Comparison of ENCODE assay signal across 14 mouse cellular contexts in the genomic region with DNA sequence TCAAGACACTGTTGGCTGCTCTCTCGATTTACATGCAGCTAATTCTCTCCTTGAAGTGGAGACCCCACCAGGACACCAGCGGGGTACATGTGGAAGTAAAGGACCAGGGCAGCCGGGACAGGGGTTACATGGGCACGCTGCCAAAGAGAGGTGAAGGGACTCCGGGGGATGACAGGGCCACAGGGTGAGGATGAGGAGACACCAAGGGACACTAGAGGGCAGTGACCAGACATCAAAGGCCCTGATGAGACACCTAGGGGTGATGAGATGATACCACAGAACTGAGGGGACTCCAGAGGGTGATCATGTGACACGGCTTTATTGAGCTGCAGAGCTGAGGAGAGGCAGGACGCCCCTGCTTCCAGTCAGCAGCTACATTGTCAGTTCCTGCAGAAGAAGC. TPM values are rescaled to one million over a fixed set of nuclear protein-coding genes. Genes with fewer than 3 reads are reported as not detected.
DNase-seq lines count a peak whose midpoint lies in the region; ATAC-seq lines count a peak whose summit lies in the region.
"Had no signal": no experiment of that assay in that cellular context is flagged by ENCODE, and none has a peak within 500 bp of the region (broad histone marks: within the 10 kb centered on the region; RNA-seq: fewer than 3 reads in every experiment).

No protein-coding gene starts in this region.

- WGBS in hindbrain, embryonic 11.5 days, result 83% methylated on average over 7 of the region's 7 CpGs
- 83% methylated on average over 7 of the region's 7 CpGs for WGBS in hindbrain, embryonic 10.5 days
- 71% methylated on average over 7 of the region's 7 CpGs for WGBS in liver, embryonic 15.5 days (ENCODE audit: insufficient replicate concordance)

- H3K36me3 ChIP-seq in hindbrain, embryonic 11.5 days (ENCODE audit: control insufficient read depth, insufficient read depth, low read length), result peaks cover 4% of the 10 kb centered on the region
- H3K36me3 ChIP-seq in hindbrain, embryonic 10.5 days, result peaks cover 83% of the 10 kb centered on the region
- H3K36me3 ChIP-seq in liver, embryonic 15.5 days (replicated peaks), result peaks cover 59% of the 10 kb centered on the region

- H3K27me3 ChIP-seq in hindbrain, embryonic 11.5 days (ENCODE audit: control insufficient read depth, insufficient read depth, low read length), result no peaks in the 10 kb centered on the region
- no peaks in the 10 kb centered on the region for H3K27me3 ChIP-seq in hindbrain, embryonic 10.5 days (ENCODE audit: insufficient read depth, poor library complexity, severe bottlenecking)
- H3K27me3 ChIP-seq in liver, embryonic 15.5 days, result peaks cover 7% of the 10 kb centered on the region
- H3K27me3 ChIP-seq: forebrain, embryonic 13.5 days had no signal

- H3K27ac ChIP-seq in hindbrain, embryonic 11.5 days (ENCODE audit: low read depth, low read length), result no peak overlapping the region
- H3K27ac ChIP-seq in hindbrain, embryonic 10.5 days, result no peak overlapping the region; the same call in 1 of the 2 replicates
- peak overlapping the region; percentile 88 for H3K27ac ChIP-seq in liver, embryonic 15.5 days (replicated peaks)
- H3K27ac ChIP-seq: forebrain, embryonic 13.5 days had no signal

- ATAC-seq in hindbrain, embryonic 11.5 days (ENCODE audit: low FRiP score), result no peak
- ATAC-seq in CD4-positive, CD25-positive, alpha-beta regulatory T cell, adult 4 months, result peak; percentile 33
- no peak for ATAC-seq in liver, embryonic 15.5 days (ENCODE audit: insufficient read depth)
- ATAC-seq: forebrain, embryonic 13.5 days had no signal

- no peaks in the 10 kb centered on the region for H3K9me3 ChIP-seq in hindbrain, embryonic 11.5 days (ENCODE audit: control insufficient read depth, low read length)
- H3K9me3 ChIP-seq in hindbrain, embryonic 10.5 days, result no peaks in the 10 kb centered on the region
- H3K9me3 ChIP-seq in liver, embryonic 15.5 days (replicated peaks), result no peaks in the 10 kb centered on the region
- H3K9me3 ChIP-seq: forebrain, embryonic 13.5 days had no signal

- no peak overlapping the region for H3K4me3 ChIP-seq in hindbrain, embryonic 11.5 days (ENCODE audit: low read depth, low read length)
- H3K4me3 ChIP-seq in hindbrain, embryonic 10.5 days, result no peak overlapping the region
- no peak overlapping the region for H3K4me3 ChIP-seq in liver, embryonic 15.5 days (replicated peaks)
- H3K4me3 ChIP-seq: forebrain, embryonic 13.5 days had no signal

- peak; percentile 18 for DNase-seq in hindbrain, embryonic 11.5 days (ENCODE audit: low spot score)
- DNase-seq in hindbrain, embryonic 10.5 days (ENCODE audit: low spot score), result no peak
- DNase-seq in 416B (ENCODE audit: low read depth), result peak; percentile 36
- DNase-seq in adipocyte (ENCODE audit: low spot score), result no peak
- DNase-seq in adrenal gland, postnatal 4 days (ENCODE audit: low spot score in 2 of 2), result no peak
- DNase-seq in right cerebral cortex, postnatal 14 days, result no peak
- DNase-seq: heart, adult 18-20 months had no signal

- H3K4me1 ChIP-seq in hindbrain, embryonic 11.5 days (replicated peaks; ENCODE audit: control insufficient read depth, insufficient read depth, low read length), result peaks cover 20% of the 10 kb centered on the region
- peaks cover 55% of the 10 kb centered on the region for H3K4me1 ChIP-seq in hindbrain, embryonic 10.5 days (replicated peaks)
- peaks cover 89% of the 10 kb centered on the region for H3K4me1 ChIP-seq in liver, embryonic 15.5 days (replicated peaks)

- no peak overlapping the region for H3K4me2 ChIP-seq in hindbrain, embryonic 11.5 days (replicated peaks; ENCODE audit: low read depth, low read length)
- H3K4me2 ChIP-seq in liver, embryonic 15.5 days, result peak overlapping the region; percentile 57; the same call in 1 of the 2 replicates

- H3K9ac ChIP-seq in hindbrain, embryonic 11.5 days (ENCODE audit: low read depth, low read length), result no peak overlapping the region
- no peak overlapping the region for H3K9ac ChIP-seq in liver, embryonic 15.5 days

RNA-seq across cellular contexts. Expression of a gene that starts 8.3 kb away (rescaled TPM):
- polyA plus RNA-seq in hindbrain, embryonic 11.5 days (2014; fragmentation: Nextera tagmentation; extraction: Ambion mirVana), result 44.3 and 44.8 TPM in 2 replicates
- 21.8 and 56.0 TPM in 2 replicates for polyA plus RNA-seq in hindbrain, embryonic 10.5 days (2016; fragmentation: Nextera tagmentation; extraction: Ambion mirVana)
- under 1 TPM in 1 of 2 experiments, not detected in 1; 0.22 TPM for polyA plus RNA-seq in CD4-positive, CD25-positive, alpha-beta regulatory T cell, adult 4 months (2017; shearing (Covaris generic))
- polyA plus RNA-seq in liver, embryonic 15.5 days (2015; fragmentation: Nextera tagmentation; extraction: Ambion mirVana), result 5.2 and 5.3 TPM in 2 replicates
- 10 to 100 TPM in 1 of 2 experiments, 1 to 10 TPM in 1; 4.7 to 12.6 TPM for total RNA-seq in adrenal gland, postnatal 4 days (2021)

RNA-seq across cellular contexts. Expression of a gene that starts 28.3 kb away (rescaled TPM):
- polyA plus RNA-seq in hindbrain, embryonic 11.5 days (2014; fragmentation: Nextera tagmentation; extraction: Ambion mirVana), result 31.8 and 34.6 TPM in 2 replicates
- 59.5 and 62.2 TPM in 2 replicates for polyA plus RNA-seq in hindbrain, embryonic 10.5 days (2016; fragmentation: Nextera tagmentation; extraction: Ambion mirVana)
- 10 to 100 TPM; 27.9 to 60.5 TPM for polyA plus RNA-seq in CD4-positive, CD25-positive, alpha-beta regulatory T cell, adult 4 months (2017; shearing (Covaris generic))
- polyA plus RNA-seq in liver, embryonic 15.5 days (2015; fragmentation: Nextera tagmentation; extraction: Ambion mirVana), result 31.0 and 33.3 TPM in 2 replicates
- 10 to 100 TPM; 70.9 to 81.6 TPM for total RNA-seq in adrenal gland, postnatal 4 days (2021)

RNA-seq across cellular contexts. Expression of a gene that starts 40.9 kb away (rescaled TPM):
- polyA plus RNA-seq in hindbrain, embryonic 11.5 days (2014; fragmentation: Nextera tagmentation; extraction: Ambion mirVana), result not detected in 2 replicates
- not detected in 2 replicates for polyA plus RNA-seq in hindbrain, embryonic 10.5 days (2016; fragmentation: Nextera tagmentation; extraction: Ambion mirVana)
- not detected for polyA plus RNA-seq in CD4-positive, CD25-positive, alpha-beta regulatory T cell, adult 4 months (2017; shearing (Covaris generic))
- not detected in 2 replicates for polyA plus RNA-seq in liver, embryonic 15.5 days (2015; fragmentation: Nextera tagmentation; extraction: Ambion mirVana)
- total RNA-seq in adrenal gland, postnatal 4 days (2021), result not detected
- total RNA-seq: heart, adult 18-20 months; left cerebral cortex, postnatal 36 days had no signal
- polyA plus RNA-seq: embryonic facial prominence, embryonic 11.5 days; forebrain, embryonic 13.5 days; large intestine, adult 2 months; urinary bladder, adult 2 months had no signal

RNA-seq across cellular contexts. Expression of a gene that starts 50.8 kb away (rescaled TPM):
- polyA plus RNA-seq in hindbrain, embryonic 11.5 days (2014; fragmentation: Nextera tagmentation; extraction: Ambion mirVana), result 88.2 and 88.4 TPM in 2 replicates
- polyA plus RNA-seq in hindbrain, embryonic 10.5 days (2016; fragmentation: Nextera tagmentation; extraction: Ambion mirVana), result 112 TPM in 2 replicates
- 100 to 1,000 TPM; 203 to 260 TPM for polyA plus RNA-seq in CD4-positive, CD25-positive, alpha-beta regulatory T cell, adult 4 months (2017; shearing (Covaris generic))
- 40.1 and 43.9 TPM in 2 replicates for polyA plus RNA-seq in liver, embryonic 15.5 days (2015; fragmentation: Nextera tagmentation; extraction: Ambion mirVana)
- total RNA-seq in adrenal gland, postnatal 4 days (2021), result 10 to 100 TPM; 40.1 to 40.9 TPM

Comparison
In these comparisons a context has a peak if more than half of its experiments do, and no peak if none do; other contexts are left out.
1. DNase-seq: peak in hindbrain, embryonic 11.5 days (single experiment) and 416B (single experiment); none in hindbrain, embryonic 10.5 days (single experiment), adipocyte (single experiment), adrenal gland, postnatal 4 days (0 of 2) and right cerebral cortex, postnatal 14 days (single experiment).